Mouse (Mus musculus) intestine, embryonic 15.5 days (tissue): ENCODE data around the gene Mrpl41. TPM values are rescaled to one million over a fixed set of nuclear protein-coding genes. Genes with fewer than 3 reads are reported as not detected.
A peak's percentile ranks its signal among the peaks of the same experiment; 100 is the strongest.

Experiments
- ATAC-seq: fragments of 200-750 bp; cut with Nextera tagmentation; 2 replicates; pipeline ENCODE4 v1.8.0; 2017; ENCODE audit warnings: moderate TSS enrichment, moderate library complexity
- H3K27ac ChIP-seq: fragments of 300-500 bp; sonication (generic); 2 replicates; pipeline ENCODE4 v1.5.1; 2015; ENCODE audit warnings: mild to moderate bottlenecking, inconsistent platforms
- H3K27me3 ChIP-seq: fragments of 300-500 bp; sonication (generic); replicated peaks from 2 replicates; pipeline ENCODE4 v1.6.1; 2015; ENCODE audit warnings: inconsistent platforms
- H3K36me3 ChIP-seq: fragments of 300-500 bp; sonication (generic); 2 replicates; pipeline ENCODE4 v1.6.1; 2015; ENCODE audit warnings: inconsistent platforms
- H3K4me1 ChIP-seq: fragments of 300-500 bp; sonication (generic); replicated peaks from 2 replicates; pipeline ENCODE4 v1.6.1; 2015; ENCODE audit warnings: inconsistent platforms
- H3K4me2 ChIP-seq: fragments of 300-500 bp; sonication (generic); replicated peaks from 2 replicates; pipeline ENCODE4 v1.6.1; 2015; ENCODE audit warnings: mild to moderate bottlenecking, inconsistent platforms
- H3K4me3 ChIP-seq: fragments of 300-500 bp; sonication (generic); replicated peaks from 2 replicates; pipeline ENCODE4 v1.5.1; 2015; ENCODE audit warnings: inconsistent platforms
- H3K9ac ChIP-seq: fragments of 300-500 bp; sonication (generic); 2 replicates; pipeline ENCODE4 v1.6.1; 2015; ENCODE audit warnings: inconsistent platforms
- H3K9me3 ChIP-seq: fragments of 300-500 bp; sonication (generic); 2 replicates; pipeline ENCODE4 v1.6.1; 2016; ENCODE audit warnings: inconsistent platforms
- WGBS: fragments of 180-500 bp; shearing (Covaris S2); methylation state at CpG from one replicate; pipeline ENCODE4 v1.1.7; 2015; 5-methylcytosine and 5-hydroxymethylcytosine counted together
- polyA plus RNA-seq: library from polyadenylated mRNA; unstranded; fragments of >200 nt; fragmentation: Nextera tagmentation; extraction: Ambion mirVana; gene quantifications from 2 replicates; pipeline ENCODE4 v1.2.1, GENCODE M21; 2015

The Mrpl41 gene
- polyA plus RNA-seq, 1 experiment from 2014 or later = 136 TPM

- Histone ChIP-seq H3K4me2 (no peak overlapping the region), H3K9ac (no peak overlapping the region), H3K4me3 (no peak overlapping the region), H3K9me3 (no peaks in the 10 kb centered on the region), H3K27me3 (no peaks in the 10 kb centered on the region), H3K27ac (peak overlapping the region; percentile 32; the same call in 1 of the 2 replicates), H3K4me1 (peaks cover 7% of the 10 kb centered on the region), H3K36me3 (no peaks in the 10 kb centered on the region)
- peak; percentile 66 for ATAC-seq
- 48% methylated on average over 2 of the region's 2 CpGs for WGBS
Observed at GRCm38 (mm10) chr2:24929119-24929518, 45.8 kb downstream of the Mrpl41 start.

- H3K9me3 ChIP-seq = no peaks in the 10 kb centered on the region
- H3K9ac ChIP-seq = no peak overlapping the region
- peak overlapping the region; percentile 75 for H3K27ac ChIP-seq
- H3K36me3 ChIP-seq = no peaks in the 10 kb centered on the region
- H3K27me3 ChIP-seq = no peaks in the 10 kb centered on the region
- H3K4me3 ChIP-seq = no peak overlapping the region
- ATAC-seq = peak; percentile 89
- 45% methylated on average over 4 of the region's 4 CpGs for WGBS
- 0 out of 2 replicates have a peak overlapping the region, but pooled peaks have one; percentile 7 for H3K4me2 ChIP-seq
- peaks cover 4% of the 10 kb centered on the region for H3K4me1 ChIP-seq
Observed at GRCm38 (mm10) chr2:24927810-24928479, 47.0 kb downstream of the Mrpl41 start.

GRCm38 (mm10) chr2:24926965-24927358 is 47.9 kb downstream of the Mrpl41 start:
- 64% methylated on average over 7 of the region's 7 CpGs for WGBS
- ATAC-seq = no peak
- peaks cover 4% of the 10 kb centered on the region for H3K4me1 ChIP-seq
- no peak overlapping the region for H3K4me3 ChIP-seq
- H3K9ac ChIP-seq = no peak overlapping the region
- H3K9me3 ChIP-seq = no peaks in the 10 kb centered on the region
- H3K27ac ChIP-seq = no peak overlapping the region
- no peaks in the 10 kb centered on the region for H3K36me3 ChIP-seq
- H3K27me3 ChIP-seq = no peaks in the 10 kb centered on the region
- H3K4me2 ChIP-seq = no peak overlapping the region

DNA sequence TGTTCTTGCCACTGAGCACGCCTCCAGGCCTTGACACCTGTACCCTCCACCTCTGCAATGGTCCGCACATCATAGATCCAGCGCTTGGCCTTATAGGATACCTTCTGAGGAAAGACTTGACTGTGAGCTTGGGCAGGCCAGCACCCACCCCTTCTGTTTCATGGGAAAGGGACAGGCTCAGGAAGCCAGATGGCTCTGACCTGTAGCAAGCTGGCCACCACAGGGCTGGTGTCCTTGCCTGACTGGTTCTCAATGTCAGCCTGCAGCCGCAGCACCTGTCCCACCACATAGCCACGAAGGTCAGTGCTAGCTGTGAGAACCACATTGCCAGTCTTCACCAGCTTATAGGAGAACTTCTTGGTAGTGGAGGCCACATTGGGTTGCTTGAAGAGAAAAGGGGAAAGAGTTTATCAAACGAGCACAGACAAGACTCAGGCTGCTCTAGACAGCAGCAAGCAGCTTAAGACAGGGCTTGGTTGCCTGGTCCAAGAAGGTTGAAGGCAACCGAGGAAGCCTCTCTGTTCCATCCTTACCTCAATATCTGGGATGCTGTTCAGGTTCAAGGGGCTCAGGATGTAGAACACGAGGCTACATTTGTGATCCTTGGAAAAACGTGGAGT is 48.4 kb downstream of the Mrpl41 start:
- Histone ChIP-seq H3K27ac (no peak overlapping the region), H3K9me3 (no peaks in the 10 kb centered on the region), H3K36me3 (no peaks in the 10 kb centered on the region), H3K9ac (no peak overlapping the region), H3K4me1 (peaks cover 4% of the 10 kb centered on the region), H3K27me3 (no peaks in the 10 kb centered on the region), H3K4me2 (no peak overlapping the region), H3K4me3 (no peak overlapping the region)
- WGBS = 80% methylated on average over 9 of the region's 9 CpGs
- ATAC-seq = no peak

DNA sequence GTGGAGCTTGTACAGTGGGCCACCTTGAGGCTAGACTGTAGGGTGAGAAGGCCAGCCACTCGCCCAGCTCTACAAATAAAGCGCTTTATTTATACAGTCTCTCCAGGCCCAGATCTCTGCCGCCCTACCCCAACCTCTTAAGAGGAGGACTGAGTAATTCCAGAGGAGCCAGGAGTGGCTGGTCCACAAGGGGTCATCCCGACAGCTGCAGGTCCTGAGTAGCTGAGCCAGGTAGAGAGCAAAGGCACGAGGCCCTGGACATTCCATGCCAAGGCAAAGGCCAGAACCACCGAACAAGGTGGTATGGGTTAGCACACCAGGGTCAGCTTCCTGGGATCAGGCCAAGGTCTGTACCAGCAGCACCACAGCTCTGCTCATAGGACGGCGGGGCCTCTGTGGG is 49.6 kb downstream of the Mrpl41 start:
- no peaks in the 10 kb centered on the region for H3K36me3 ChIP-seq
- WGBS = 73% methylated on average over 8 of the region's 8 CpGs
- H3K27me3 ChIP-seq = no peaks in the 10 kb centered on the region
- H3K4me1 ChIP-seq = peaks cover 4% of the 10 kb centered on the region
- no peak overlapping the region for H3K9ac ChIP-seq
- no peaks in the 10 kb centered on the region for H3K9me3 ChIP-seq
- no peak overlapping the region for H3K4me3 ChIP-seq
- no peak overlapping the region for H3K4me2 ChIP-seq
- no peak for ATAC-seq
- no peak overlapping the region for H3K27ac ChIP-seq

Other genes with a start within 250 kb of the Mrpl41 start
- 0.70 and 1.2 TPM in 2 replicates for gene Cacna1b, start 211.9 kb downstream of the Mrpl41 start, polyA plus RNA-seq
- 71.7 and 72.4 TPM in 2 replicates for gene Ehmt1, start 55.5 kb downstream of the Mrpl41 start, polyA plus RNA-seq
- gene Arrdc1, start 39.8 kb downstream of the Mrpl41 start, polyA plus RNA-seq = 79.2 and 90.8 TPM in 2 replicates
- 13.8 and 16.5 TPM in 2 replicates for gene Zmynd19, start 25.3 kb downstream of the Mrpl41 start, polyA plus RNA-seq
- 21.8 and 24.0 TPM in 2 replicates for gene Dph7, start 12.7 kb downstream of the Mrpl41 start, polyA plus RNA-seq
- gene Pnpla7, start 935 bp upstream of the Mrpl41 start, polyA plus RNA-seq = 7.7 and 8.5 TPM in 2 replicates
- 48.8 and 50.6 TPM in 2 replicates for gene Nsmf, start 79.3 kb upstream of the Mrpl41 start, polyA plus RNA-seq
- 8.9 and 11.7 TPM in 2 replicates for gene Entpd8, start 105.2 kb upstream of the Mrpl41 start, polyA plus RNA-seq
- 5.6 and 10.0 TPM in 2 replicates for gene Noxa1, start 120.1 kb upstream of the Mrpl41 start, polyA plus RNA-seq
- gene Nrarp, start 205.7 kb upstream of the Mrpl41 start, polyA plus RNA-seq = 14.3 and 19.3 TPM in 2 replicates
- gene Tor4a, start 221.8 kb upstream of the Mrpl41 start, polyA plus RNA-seq = 16.4 and 18.5 TPM in 2 replicates
- 94.8 and 106 TPM in 2 replicates for gene Nelfb, start 236.4 kb upstream of the Mrpl41 start, polyA plus RNA-seq
- not detected in 2 replicates for gene Stpg3, start 239.5 kb upstream of the Mrpl41 start, polyA plus RNA-seq
- not detected in 2 replicates for gene Fam166a, start 243.6 kb upstream of the Mrpl41 start, polyA plus RNA-seq
- 600 and 657 TPM in 2 replicates for gene Tubb4b, start 249.6 kb upstream of the Mrpl41 start, polyA plus RNA-seq